Comparison of ENCODE assay signal across 18 mouse cellular contexts in the genomic region with DNA sequence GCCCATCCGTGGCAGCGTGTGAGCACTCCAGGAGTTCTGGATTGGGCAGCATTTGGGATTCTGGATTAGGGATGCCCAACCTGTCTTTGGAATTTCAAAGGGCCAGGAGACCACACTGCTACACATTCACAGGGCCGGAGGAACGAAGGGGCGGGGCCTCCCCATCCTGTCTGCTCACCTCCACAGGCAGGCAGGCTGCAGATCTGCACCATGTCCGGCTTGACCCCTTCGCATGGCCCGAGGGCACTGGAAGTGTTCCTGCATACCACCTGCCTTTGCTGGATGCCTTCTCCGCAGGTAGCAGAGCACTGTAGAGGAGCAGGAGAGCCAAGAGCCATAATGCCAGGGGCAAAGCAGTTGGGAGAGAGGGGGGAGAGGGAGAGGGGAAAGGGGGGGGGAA. TPM values are rescaled to one million over a fixed set of nuclear protein-coding genes. Genes with fewer than 3 reads are reported as not detected.
"Had no signal": no experiment of that assay in that cellular context is flagged by ENCODE, and none has a peak within 500 bp of the region (broad histone marks: within the 10 kb centered on the region; RNA-seq: fewer than 3 reads in every experiment).

No protein-coding gene starts in this region.

- H3K27ac ChIP-seq: limb, embryonic 13.5 days; liver, embryonic 14.5 days; neural tube, embryonic 12.5 days had no signal

- H3K9me3 ChIP-seq: limb, embryonic 13.5 days; midbrain, embryonic 10.5 days; neural tube, embryonic 12.5 days had no signal

- H3K27me3 ChIP-seq: limb, embryonic 13.5 days; neural tube, embryonic 12.5 days had no signal

- H3K9ac ChIP-seq: limb, embryonic 13.5 days; liver, embryonic 14.5 days; neural tube, embryonic 12.5 days had no signal

- H3K36me3 ChIP-seq: limb, embryonic 13.5 days; midbrain, embryonic 10.5 days; neural tube, embryonic 12.5 days had no signal

- H3K4me1 ChIP-seq: neural tube, embryonic 12.5 days had no signal

- H3K4me3 ChIP-seq: limb, embryonic 13.5 days; midbrain, embryonic 10.5 days; neural tube, embryonic 12.5 days had no signal

- DNase-seq: kidney, adult 8-10 months; kidney, postnatal 25 days; layer of hippocampus, postnatal 36 days; left cerebral cortex, postnatal 4 days; lung, adult 18-20 months; midbrain, embryonic 14.5 days; retina, postnatal 1 day; right cerebral cortex, postnatal 4 days; spleen, adult 18-20 months; thymus, adult 18-20 months; thymus, postnatal 14 days had no signal

- H3K4me2 ChIP-seq: limb, embryonic 13.5 days; neural tube, embryonic 12.5 days had no signal

RNA-seq across cellular contexts. Expression of a gene that starts 29.2 kb away (rescaled TPM):
- total RNA-seq: liver, adult 2 months; neutrophil, adult 5-6 weeks had no signal
- polyA plus RNA-seq: limb, embryonic 13.5 days; liver, adult 2 months; liver, embryonic 14.5 days; midbrain, embryonic 10.5 days; midbrain, embryonic 14.5 days; stomach, embryonic 14.5 days had no signal
